Mouse (Mus musculus) layer of hippocampus, adult 18-20 months (tissue): ENCODE data around the gene Palm. TPM values are rescaled to one million over a fixed set of nuclear protein-coding genes. Genes with fewer than 3 reads are reported as not detected.

Source experiments
- microRNA-seq, 2 experiments: library from miRNA; unstranded; fragments of <30 nt; microRNA quantifications; one replicate each; pipeline ENCODE4 v1.2.0; 2021
- total RNA-seq, 2 experiments: library from RNA; stranded (reverse); gene quantifications; 2 replicates each; pipeline ENCODE4 v1.2.3; 2021

Gene Palm
- total RNA-seq, 2 experiments from 2014 or later = 293 to 314 TPM

Small RNA genes lying within 50 kb of the gene (microRNA-seq; reads per million reads assigned to microRNA genes)
- 0 reads per million in 2 experiments for gene Mir6910

Other genes starting within 250 kb of the Palm start
- gene Mier2, start 238.4 kb upstream of the Palm start, total RNA-seq = 10 to 100 TPM; 54.6 to 61.8 TPM
- gene Theg, start 206.2 kb upstream of the Palm start, total RNA-seq = under 1 TPM in 1 of 2 experiments, not detected in 1; 0.79 TPM
- 10 to 100 TPM; 11.7 to 17.0 TPM for gene C2cd4c, start 179.5 kb upstream of the Palm start, total RNA-seq
- gene Shc2, start 155.7 kb upstream of the Palm start, total RNA-seq = 10 to 100 TPM; 41.5 to 43.4 TPM
- gene Odf3l2, start 147.8 kb upstream of the Palm start, total RNA-seq = under 1 TPM in 1 of 2 experiments, not detected in 1; 0.59 TPM
- not detected for gene Madcam1, start 129.0 kb upstream of the Palm start, total RNA-seq
- 10 to 100 TPM; 64.4 to 68.5 TPM for gene Tpgs1, start 124.2 kb upstream of the Palm start, total RNA-seq
- gene Cdc34, start 111.4 kb upstream of the Palm start, total RNA-seq = 10 to 100 TPM; 65.4 to 74.2 TPM
- 1 to 10 TPM; 3.3 to 3.6 TPM for gene Gzmm, start 104.6 kb upstream of the Palm start, total RNA-seq
- gene Bsg, start 89.1 kb upstream of the Palm start, total RNA-seq = 100 to 1,000 TPM; 554 to 566 TPM
- gene Hcn2, start 76.9 kb upstream of the Palm start, total RNA-seq = 100 to 1,000 TPM; 134 TPM
- gene Polrmt, start 47.0 kb upstream of the Palm start, total RNA-seq = 10 to 100 TPM; 42.4 to 51.3 TPM
- 1 to 10 TPM; 1.5 to 2.2 TPM for gene Fgf22, start 38.5 kb upstream of the Palm start, total RNA-seq
- 10 to 100 TPM; 84.9 to 87.3 TPM for gene Rnf126, start 26.6 kb upstream of the Palm start, total RNA-seq
- 1 to 10 TPM; 1.8 to 2.5 TPM for gene Fstl3, start 16.3 kb upstream of the Palm start, total RNA-seq
- under 1 TPM; 0.61 to 0.89 TPM for gene Prss57, start 2.6 kb upstream of the Palm start, total RNA-seq
- gene Misp, start 27.4 kb downstream of the Palm start, total RNA-seq = 1 to 10 TPM in 1 of 2 experiments, under 1 TPM in 1; 0.54 to 1.3 TPM
- 10 to 100 TPM; 48.8 to 58.4 TPM for gene Ptbp1, start 60.9 kb downstream of the Palm start, total RNA-seq
- 1 to 10 TPM in 1 of 2 experiments, under 1 TPM in 1; 0.94 to 2.0 TPM for gene Prtn3, start 80.9 kb downstream of the Palm start, total RNA-seq
- gene Plppr3, start 81.1 kb downstream of the Palm start, total RNA-seq = 10 to 100 TPM; 30.6 to 34.4 TPM
- not detected for gene Elane, start 92.7 kb downstream of the Palm start, total RNA-seq
- gene Cfd, start 97.3 kb downstream of the Palm start, total RNA-seq = not detected
- gene Med16, start 115.4 kb downstream of the Palm start, total RNA-seq = 10 to 100 TPM; 53.8 to 55.2 TPM
- gene Gm26602, start 117.3 kb downstream of the Palm start, total RNA-seq = not detected
- gene Kiss1r, start 123.4 kb downstream of the Palm start, total RNA-seq = 1 to 10 TPM; 6.7 to 7.8 TPM
- 100 to 1,000 TPM; 366 to 401 TPM for gene R3hdm4, start 127.6 kb downstream of the Palm start, total RNA-seq
- 1 to 10 TPM; 5.5 to 5.8 TPM for gene Arid3a, start 133.5 kb downstream of the Palm start, total RNA-seq
- 10 to 100 TPM; 40.3 to 42.1 TPM for gene Wdr18, start 166.6 kb downstream of the Palm start, total RNA-seq
- gene Grin3b, start 177.1 kb downstream of the Palm start, total RNA-seq = under 1 TPM in 1 of 2 experiments, not detected in 1; 0.15 TPM
- 100 to 1,000 TPM; 118 to 123 TPM for gene Tmem259, start 190.8 kb downstream of the Palm start, total RNA-seq
- gene Cnn2, start 195.0 kb downstream of the Palm start, total RNA-seq = 1 to 10 TPM; 3.6 to 5.2 TPM
- 10 to 100 TPM; 10.2 to 12.0 TPM for gene Abca7, start 202.9 kb downstream of the Palm start, total RNA-seq
- gene Arhgap45, start 223.1 kb downstream of the Palm start, total RNA-seq = 1 to 10 TPM; 4.1 to 4.2 TPM
- gene Polr2e, start 246.2 kb downstream of the Palm start, total RNA-seq = 10 to 100 TPM; 88.2 to 93.9 TPM